Mouse (Mus musculus) testis, adult 2 months (tissue): ENCODE measurements around the gene Pkp4. TPM values are rescaled to one million over a fixed set of nuclear protein-coding genes. Genes with fewer than 3 reads are reported as not detected.

ENCODE experiments used
- H3K27ac ChIP-seq: fragments of 200-500 bp; 2 replicates; pipeline ENCODE4 v1.5.1; 2012; ENCODE audit warnings: low read depth, low read length; ENCODE audit not compliant: control insufficient read depth, insufficient read depth
- H3K27me3 ChIP-seq: fragments of 200-500 bp; 2 replicates; pipeline ENCODE4 v1.6.1; 2012; ENCODE audit warnings: mild to moderate bottlenecking, low read length, moderate library complexity; ENCODE audit not compliant: control insufficient read depth, insufficient read depth
- H3K36me3 ChIP-seq: fragments of 200-500 bp; 2 replicates; pipeline ENCODE4 v1.6.1; 2012; ENCODE audit warnings: mild to moderate bottlenecking, low read length; ENCODE audit not compliant: control insufficient read depth, insufficient read depth
- H3K4me1 ChIP-seq: fragments of 200-500 bp; 2 replicates; pipeline ENCODE4 v1.6.1; 2012; ENCODE audit warnings: low read length; ENCODE audit not compliant: control insufficient read depth, insufficient read depth
- H3K4me3 ChIP-seq: fragments of 200-500 bp; 2 replicates; pipeline ENCODE4 v1.5.1; 2012; ENCODE audit warnings: low read depth, mild to moderate bottlenecking, low read length, moderate library complexity, mixed read lengths; ENCODE audit not compliant: control insufficient read depth
- CTCF ChIP-seq: fragments of 200-500 bp; IDR thresholded peaks from 2 replicates; pipeline ENCODE4 v1.5.1; 2012; ENCODE audit warnings: low read depth, mild to moderate bottlenecking, inconsistent platforms, low read length, moderate library complexity; ENCODE audit not compliant: control insufficient read depth, insufficient read depth, insufficient replicate concordance
- POLR2A ChIP-seq: fragments of 200-500 bp; IDR thresholded peaks from 2 replicates; pipeline ENCODE4 v1.6.1; 2012; ENCODE audit warnings: low read depth, mild to moderate bottlenecking, inconsistent platforms, low read length, moderate library complexity; ENCODE audit not compliant: control insufficient read depth
- polyA plus RNA-seq: library from polyadenylated mRNA; depleted of rRNA; stranded (reverse); fragments of >200 nt; gene quantifications from 2 replicates; pipeline ENCODE4 v1.2.3, GENCODE M21; 2012

The Pkp4 gene
- polyA plus RNA-seq, 1 experiment = 9.4 TPM

GRCm38 (mm10) chr2:59170593-59170992, 9.9 kb downstream of the Pkp4 start:
- Histone ChIP-seq H3K36me3 (no peaks in the 10 kb centered on the region), H3K4me1 (no peaks in the 10 kb centered on the region), H3K4me3 (no peak overlapping the region), H3K27me3 (no peaks in the 10 kb centered on the region), H3K27ac (no peak overlapping the region)
- TF ChIP-seq POLR2A (no peak), CTCF (no peak)

GRCm38 (mm10) chr2:59171533-59171932, 10.9 kb downstream of the Pkp4 start:
- H3K27ac ChIP-seq = no peak overlapping the region
- H3K4me1 ChIP-seq = no peaks in the 10 kb centered on the region
- no peak for TF ChIP-seq POLR2A
- no peak for TF ChIP-seq CTCF

GRCm38 (mm10) chr2:59175926-59176325, 15.3 kb downstream of the Pkp4 start:
- TF ChIP-seq POLR2A (no peak), CTCF (no peak)
- no peaks in the 10 kb centered on the region for H3K27me3 ChIP-seq
- H3K4me3 ChIP-seq = no peak overlapping the region
- H3K36me3 ChIP-seq = no peaks in the 10 kb centered on the region
- H3K27ac ChIP-seq = no peak overlapping the region
- H3K4me1 ChIP-seq = no peaks in the 10 kb centered on the region

More at GRCm38 (mm10) chr2:59171533-59171932, 10.9 kb downstream of the Pkp4 start:
- Histone ChIP-seq H3K36me3 (no peaks in the 10 kb centered on the region), H3K27me3 (no peaks in the 10 kb centered on the region), H3K4me3 (no peak overlapping the region)

GRCm38 (mm10) chr2:59178191-59178590, 17.5 kb downstream of the Pkp4 start:
- Histone ChIP-seq H3K4me1 (no peaks in the 10 kb centered on the region), H3K4me3 (no peak overlapping the region), H3K27ac (no peak overlapping the region), H3K27me3 (no peaks in the 10 kb centered on the region), H3K36me3 (no peaks in the 10 kb centered on the region)
- TF ChIP-seq CTCF (no peak), POLR2A (no peak)

- Histone ChIP-seq H3K27me3 (no peaks in the 10 kb centered on the region), H3K4me3 (no peak overlapping the region), H3K4me1 (no peaks in the 10 kb centered on the region), H3K27ac (no peak overlapping the region), H3K36me3 (no peaks in the 10 kb centered on the region)
- TF ChIP-seq CTCF = no peak
- TF ChIP-seq POLR2A = no peak
Measured at GRCm38 (mm10) chr2:59178960-59179359, 18.3 kb downstream of the Pkp4 start.

GRCm38 (mm10) chr2:59179487-59179886, 18.8 kb downstream of the Pkp4 start:
- Histone ChIP-seq H3K36me3 (no peaks in the 10 kb centered on the region), H3K27ac (no peak overlapping the region), H3K4me1 (no peaks in the 10 kb centered on the region), H3K27me3 (no peaks in the 10 kb centered on the region), H3K4me3 (no peak overlapping the region)
- TF ChIP-seq POLR2A (no peak), CTCF (no peak)

GRCm38 (mm10) chr2:59181321-59182113, 20.9 kb downstream of the Pkp4 start:
- no peaks in the 10 kb centered on the region for H3K36me3 ChIP-seq

More at GRCm38 (mm10) chr2:59181321-59182113, 20.9 kb downstream of the Pkp4 start:
- no peak overlapping the region for H3K27ac ChIP-seq
- no peak overlapping the region for H3K4me3 ChIP-seq
- no peaks in the 10 kb centered on the region for H3K4me1 ChIP-seq
- TF ChIP-seq POLR2A (no peak), CTCF (no peak)
- no peaks in the 10 kb centered on the region for H3K27me3 ChIP-seq
